Mouse (Mus musculus) thymus, adult 2 months (tissue): ENCODE data around the gene Lcn5. TPM values are rescaled to one million over a fixed set of nuclear protein-coding genes. Genes with fewer than 3 reads are reported as not detected.
"Not testable (repeated sequence)": the region's sequence is repeated elsewhere in the genome, so short reads cannot be mapped to it uniquely, and the experiment has no call there.

Experiments used
- DNase-seq: peaks from one replicate; pipeline ENCODE4 v3.0.0; 2021
- H3K27ac ChIP-seq: fragments of 200-500 bp; 2 replicates; pipeline ENCODE4 v1.5.1; 2012; ENCODE audit warnings: low read length, control low read depth; ENCODE audit not compliant: control insufficient read depth, insufficient read depth
- H3K27me3 ChIP-seq: fragments of 200-500 bp; 2 replicates; pipeline ENCODE4 v1.6.1; 2012; ENCODE audit warnings: mild to moderate bottlenecking, low read length, moderate library complexity, mixed read lengths; ENCODE audit not compliant: control insufficient read depth, insufficient read depth
- H3K36me3 ChIP-seq: fragments of 200-500 bp; 2 replicates; pipeline ENCODE4 v1.6.1; 2012; ENCODE audit warnings: mild to moderate bottlenecking, low read length, moderate library complexity; ENCODE audit not compliant: control insufficient read depth, insufficient read depth
- H3K4me1 ChIP-seq: fragments of 200-500 bp; replicated peaks from 2 replicates; pipeline ENCODE4 v1.6.1; 2012; ENCODE audit warnings: low read length; ENCODE audit not compliant: control insufficient read depth, insufficient read depth
- H3K4me3 ChIP-seq: fragments of 200-500 bp; 2 replicates; pipeline ENCODE4 v1.5.1; 2012; ENCODE audit warnings: mild to moderate bottlenecking, low read length, control low read depth, moderate library complexity; ENCODE audit not compliant: control insufficient read depth, insufficient read depth
- CTCF ChIP-seq: fragments of 200-500 bp; IDR thresholded peaks from 2 replicates; pipeline ENCODE4 v1.5.1; 2012; ENCODE audit warnings: mild to moderate bottlenecking, control low read depth, low read length, moderate library complexity, borderline replicate concordance; ENCODE audit not compliant: control insufficient read depth, poor library complexity, insufficient read depth; ENCODE audit errors: extremely low read depth
- POLR2A ChIP-seq: fragments of 200-500 bp; IDR thresholded peaks from 2 replicates; pipeline ENCODE4 v1.6.1; 2012; ENCODE audit warnings: mild to moderate bottlenecking, low read length, control low read depth, moderate library complexity; ENCODE audit not compliant: control insufficient read depth, poor library complexity, insufficient read depth; ENCODE audit errors: extremely low read depth
- WGBS: fragments of 180-500 bp; shearing (Covaris S2); methylation state at CpG from one replicate; pipeline ENCODE4 v1.1.7; 2018; 5-methylcytosine and 5-hydroxymethylcytosine counted together
- polyA plus RNA-seq: library from polyadenylated mRNA; depleted of rRNA; stranded (reverse); fragments of >200 nt; gene quantifications from 2 replicates; pipeline ENCODE4 v1.2.3, GENCODE M21; 2012; rRNA removed

Gene Lcn5
- polyA plus RNA-seq, 1 experiment = not detected

DNA sequence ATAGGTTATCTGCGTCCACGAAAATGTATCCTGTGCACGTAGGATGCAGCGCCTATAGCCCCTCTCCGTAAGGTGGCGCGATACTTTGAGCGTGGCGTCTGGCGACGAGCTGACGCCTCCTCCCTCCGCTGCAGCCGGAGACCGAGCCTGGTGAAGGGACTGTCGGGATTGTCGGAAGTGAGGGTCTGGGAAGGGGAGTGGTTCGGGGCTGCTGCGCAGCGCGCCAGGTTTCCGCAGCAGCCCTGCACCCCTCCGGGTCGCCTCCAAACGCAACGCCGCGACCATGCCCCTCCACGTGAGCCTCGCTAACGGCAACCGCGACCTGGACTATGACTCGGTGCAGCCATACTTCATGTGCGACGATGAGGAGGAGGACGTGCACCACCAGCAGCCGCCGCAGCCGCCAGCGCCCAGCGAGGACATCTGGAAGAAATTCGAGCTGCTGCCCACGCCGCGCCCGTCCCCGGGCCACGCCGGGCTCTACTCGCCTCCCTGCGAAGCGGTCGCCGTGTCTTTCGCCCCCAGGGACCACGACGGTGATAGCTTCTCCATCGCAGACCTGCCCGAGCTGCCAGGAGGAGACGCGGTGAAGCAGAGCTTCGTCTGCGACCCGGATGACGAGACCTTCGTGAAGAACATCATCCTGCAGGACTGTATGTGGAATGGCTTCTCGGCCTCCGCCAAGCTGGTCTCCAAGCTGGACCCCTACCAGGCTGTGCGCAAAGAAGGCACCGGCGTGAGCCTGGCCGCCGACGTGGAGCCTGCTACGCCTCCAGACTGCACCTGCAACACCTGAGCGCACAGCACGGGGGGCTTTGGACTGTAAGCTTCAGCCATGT, 49.1 kb downstream of the Lcn5 start, which contains the start of gene Bmyc:
TSS of gene Bmyc (plus strand) at position 97 of the 839 bp plus-strand sequence.
- H3K36me3 ChIP-seq = no peaks in the 10 kb centered on the region
- peak; percentile 83 for DNase-seq
- WGBS = under 1% methylated on average over 78 of the region's 78 CpGs
- H3K4me3 ChIP-seq = peak within 1 kb of the TSS; percentile 60
- H3K27me3 ChIP-seq = no peaks in the 10 kb centered on the region; the same call in 1 of the 2 replicates
- TF ChIP-seq CTCF = peak; percentile 55; the same call in 1 of the 2 replicates
- TF ChIP-seq POLR2A = 0 out of 2 replicates have a peak, but pooled peaks have one; percentile 44
- peaks cover 3% of the 10 kb centered on the region for H3K4me1 ChIP-seq
- H3K27ac ChIP-seq = no peak within 1 kb of the TSS

DNA sequence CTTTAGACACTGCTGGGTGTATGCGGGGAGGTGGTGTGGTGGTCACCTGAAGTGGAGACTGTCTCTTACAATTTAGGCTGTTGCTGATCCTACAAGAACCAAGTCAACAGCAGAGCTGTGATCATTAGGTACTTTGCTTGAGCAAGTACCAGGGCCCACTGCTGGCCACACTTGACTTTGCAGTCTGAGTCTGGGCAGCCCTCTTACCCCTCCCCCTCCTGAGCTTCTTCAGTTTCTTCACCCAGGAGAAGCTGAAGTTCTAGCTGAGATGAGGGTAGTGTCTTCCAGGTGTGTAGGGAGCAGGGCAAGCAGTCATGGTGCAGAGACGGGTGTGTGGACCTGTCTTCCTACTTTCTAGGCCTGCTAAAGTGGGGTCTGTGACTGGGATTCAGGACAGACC, 50.4 kb downstream of the Lcn5 start:
- peak; percentile 28 for DNase-seq
- Histone ChIP-seq H3K27me3 (no peaks in the 10 kb centered on the region; the same call in 1 of the 2 replicates), H3K4me1 (peaks cover 3% of the 10 kb centered on the region), H3K36me3 (no peaks in the 10 kb centered on the region), H3K27ac (no peak overlapping the region), H3K4me3 (no peak overlapping the region)
- WGBS = 51% methylated on average over 2 of the region's 2 CpGs
- TF ChIP-seq POLR2A = no peak
- TF ChIP-seq CTCF = no peak

DNA sequence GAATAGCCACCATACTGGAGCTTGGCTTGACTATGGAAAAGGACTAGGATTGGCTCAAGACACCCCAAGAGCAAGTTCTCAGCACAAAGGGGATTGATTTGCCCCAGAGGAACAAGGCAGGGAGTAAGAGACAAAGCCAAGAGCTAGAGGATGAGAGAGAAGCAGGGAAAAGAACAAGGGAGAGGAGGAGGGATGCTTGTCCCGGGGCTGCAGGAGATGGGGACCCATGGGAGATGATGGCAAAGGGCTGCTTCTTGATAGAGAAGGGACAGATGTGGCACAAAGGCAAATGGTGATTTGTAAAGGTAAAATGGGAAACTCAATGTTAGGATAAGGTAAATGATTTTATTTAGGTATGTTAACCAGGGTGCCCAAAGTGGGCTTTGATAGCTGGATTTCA, 51.3 kb downstream of the Lcn5 start:
- H3K4me3 ChIP-seq, H3K4me1 ChIP-seq, H3K27ac ChIP-seq, H3K27me3 ChIP-seq, H3K36me3 ChIP-seq, DNase-seq: not testable (repeated sequence)
- WGBS = 100% methylated on average over 1 of the region's 1 CpGs

DNA sequence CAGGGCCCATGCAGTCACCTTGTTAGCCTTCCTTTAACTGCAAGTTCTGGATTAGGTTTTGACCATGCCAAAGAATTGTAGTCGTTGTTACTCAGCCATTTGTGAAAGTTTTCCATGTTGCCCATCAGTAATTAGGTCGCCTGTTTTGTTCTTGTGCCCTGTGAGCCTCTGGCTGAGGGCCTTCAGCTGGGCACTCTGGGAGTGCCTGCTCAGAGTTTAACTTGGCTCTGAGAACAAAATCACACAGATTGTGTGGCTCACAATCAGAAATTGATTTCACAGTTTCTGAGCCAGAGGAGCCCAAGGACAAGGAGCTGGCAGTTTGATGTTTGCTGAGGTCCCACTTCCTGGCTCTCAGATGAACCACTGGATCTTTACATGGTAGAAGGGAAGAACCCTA, 52.0 kb downstream of the Lcn5 start:
- not testable (repeated sequence) for H3K36me3 ChIP-seq, H3K4me1 ChIP-seq, H3K27me3 ChIP-seq, H3K4me3 ChIP-seq, H3K27ac ChIP-seq, DNase-seq
- WGBS = 91% methylated on average over 2 of the region's 2 CpGs

Other genes starting within 250 kb of the Lcn5 start
- 1.9 and 2.0 TPM in 2 replicates for gene Fut7, start 234.7 kb upstream of the Lcn5 start, polyA plus RNA-seq
- gene Abca2, start 229.2 kb upstream of the Lcn5 start, polyA plus RNA-seq = 86.6 and 100 TPM in 2 replicates
- 11.6 and 17.3 TPM in 2 replicates for gene Clic3, start 201.1 kb upstream of the Lcn5 start, polyA plus RNA-seq
- gene Paxx, start 196.9 kb upstream of the Lcn5 start, polyA plus RNA-seq = 165 and 192 TPM in 2 replicates
- gene Ptgds, start 187.9 kb upstream of the Lcn5 start, polyA plus RNA-seq = 4.4 and 13.8 TPM in 2 replicates
- gene Lcn12, start 164.0 kb upstream of the Lcn5 start, polyA plus RNA-seq = not detected in 2 replicates
- 59.2 and 77.5 TPM in 2 replicates for gene Fbxw5, start 157.2 kb upstream of the Lcn5 start, polyA plus RNA-seq
- gene C8g, start 156.2 kb upstream of the Lcn5 start, polyA plus RNA-seq = 4.7 and 5.0 TPM in 2 replicates
- gene Traf2, start 111.0 kb upstream of the Lcn5 start, polyA plus RNA-seq = 47.7 and 49.9 TPM in 2 replicates
- gene Edf1, start 100.1 kb upstream of the Lcn5 start, polyA plus RNA-seq = 142 and 152 TPM in 2 replicates
- 18.9 and 25.8 TPM in 2 replicates for gene Mamdc4, start 83.1 kb upstream of the Lcn5 start, polyA plus RNA-seq
- gene Phpt1, start 82.7 kb upstream of the Lcn5 start, polyA plus RNA-seq = 73.6 and 94.7 TPM in 2 replicates
- gene Ajm1, start 76.2 kb upstream of the Lcn5 start, polyA plus RNA-seq = 7.0 and 7.4 TPM in 2 replicates
- gene Rabl6, start 49.4 kb upstream of the Lcn5 start, polyA plus RNA-seq = 83.4 and 89.6 TPM in 2 replicates
- gene Ccdc183, start 40.3 kb upstream of the Lcn5 start, polyA plus RNA-seq = not detected in 2 replicates
- gene Tmem141, start 35.9 kb upstream of the Lcn5 start, polyA plus RNA-seq = 4.9 and 12.3 TPM in 2 replicates
- gene Fcna, start 29.9 kb upstream of the Lcn5 start, polyA plus RNA-seq = 7.8 TPM in 2 replicates
- gene Lcn8, start 4.8 kb upstream of the Lcn5 start, polyA plus RNA-seq = 0.24 TPM in 1 of 2 replicates, not detected in the other
- gene Lcn6, start 18.8 kb downstream of the Lcn5 start, polyA plus RNA-seq = 0.20 and 0.26 TPM in 2 replicates
- gene Lcn10, start 24.8 kb downstream of the Lcn5 start, polyA plus RNA-seq = 0.73 and 0.84 TPM in 2 replicates
- 0.45 and 0.54 TPM in 2 replicates for gene Obp2a, start 42.1 kb downstream of the Lcn5 start, polyA plus RNA-seq
- 36.4 and 43.2 TPM in 2 replicates for gene Bmyc, start 48.8 kb downstream of the Lcn5 start, polyA plus RNA-seq
- not detected in 2 replicates for gene Obp2b, start 79.1 kb downstream of the Lcn5 start, polyA plus RNA-seq
- 0.16 TPM in 1 of 2 replicates, not detected in the other for gene Lcn3, start 107.6 kb downstream of the Lcn5 start, polyA plus RNA-seq
- 0.23 and 0.49 TPM in 2 replicates for gene Lcn11, start 119.1 kb downstream of the Lcn5 start, polyA plus RNA-seq
- 1.0 and 2.4 TPM in 2 replicates for gene Gm13539, start 124.3 kb downstream of the Lcn5 start, polyA plus RNA-seq
- not detected in 2 replicates for gene Glt6d1, start 157.9 kb downstream of the Lcn5 start, polyA plus RNA-seq
- gene Lcn9, start 165.2 kb downstream of the Lcn5 start, polyA plus RNA-seq = not detected in 2 replicates
- gene Sohlh1, start 189.3 kb downstream of the Lcn5 start, polyA plus RNA-seq = 0.09 and 0.18 TPM in 2 replicates
- gene Kcnt1, start 205.8 kb downstream of the Lcn5 start, polyA plus RNA-seq = 1.1 and 1.2 TPM in 2 replicates